Mouse (Mus musculus) activated CD4-positive, CD25-positive, alpha-beta regulatory T cell, adult 4 months (primary cell): ENCODE measurements around the gene Sdk2. TPM values are rescaled to one million over a fixed set of nuclear protein-coding genes. Genes with fewer than 3 reads are reported as not detected.
A peak's percentile ranks its signal among the peaks of the same experiment; 100 is the strongest.

ENCODE experiments used
- ATAC-seq: one replicate; pipeline ENCODE4 v1.8.0; 2017
- polyA plus RNA-seq, 2 experiments: library from polyadenylated mRNA; unstranded; fragments of 100-300 nt; shearing (Covaris generic); gene quantifications; one replicate each; pipeline ENCODE4 v1.2.1; 2017

Sdk2 gene
- polyA plus RNA-seq, 2 experiments from 2014 or later = not detected

DNA sequence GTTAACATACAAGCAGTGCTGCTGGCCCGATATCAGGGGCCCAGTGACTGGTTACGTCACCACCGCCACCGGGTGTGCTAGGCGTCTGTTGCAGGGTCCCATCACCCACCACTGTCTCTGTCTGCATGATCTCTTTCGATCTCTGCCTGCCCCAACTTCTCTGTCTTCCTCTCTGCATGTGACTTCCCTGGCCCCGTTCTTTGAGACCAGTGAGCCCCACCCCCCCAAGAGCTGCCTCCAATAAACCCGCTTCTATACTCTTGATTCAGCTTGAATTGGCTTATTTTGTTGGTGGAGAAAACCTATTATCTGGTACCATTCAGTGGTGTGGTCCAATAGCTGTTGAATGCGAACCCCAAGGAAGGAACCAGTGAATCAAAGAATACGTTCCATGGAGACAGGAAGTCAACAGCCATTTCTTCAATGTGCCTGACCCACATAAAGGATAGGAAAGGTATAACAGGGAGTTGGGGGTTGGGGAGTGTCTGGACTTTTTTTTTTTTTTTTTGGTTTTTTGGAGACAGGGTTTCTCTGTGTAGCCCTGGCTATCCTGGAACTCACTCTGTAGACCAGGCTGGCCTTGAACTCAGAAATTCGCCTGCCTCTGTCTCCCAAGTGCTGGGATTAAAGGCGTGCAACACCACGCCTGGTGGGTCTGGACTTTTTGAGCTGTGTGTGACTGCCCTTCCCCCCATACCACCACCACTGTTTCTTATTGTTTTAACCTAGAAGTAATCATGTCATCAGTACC lies 279.2 kb downstream of the Sdk2 start:
- peak; percentile 48 for ATAC-seq

DNA sequence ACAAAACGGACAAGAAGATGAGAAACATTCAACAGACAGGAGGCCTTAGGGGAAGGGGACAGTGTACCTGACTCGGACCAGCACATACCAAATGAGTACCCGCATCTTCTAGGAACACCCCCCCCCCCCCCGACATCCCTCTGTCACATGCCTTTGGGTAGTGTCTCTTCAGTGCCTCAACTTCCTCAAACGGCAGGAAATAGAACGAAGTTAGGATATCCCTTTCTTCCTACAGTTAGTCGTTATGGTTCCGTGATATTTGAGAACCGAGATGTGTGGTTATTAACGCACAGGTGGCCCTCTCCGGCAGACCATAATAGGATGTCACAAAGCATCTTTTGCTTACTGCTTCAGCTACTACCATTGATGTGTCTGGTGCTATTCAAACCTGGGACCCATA lies 279.8 kb downstream of the Sdk2 start:
- ATAC-seq = no peak

DNA sequence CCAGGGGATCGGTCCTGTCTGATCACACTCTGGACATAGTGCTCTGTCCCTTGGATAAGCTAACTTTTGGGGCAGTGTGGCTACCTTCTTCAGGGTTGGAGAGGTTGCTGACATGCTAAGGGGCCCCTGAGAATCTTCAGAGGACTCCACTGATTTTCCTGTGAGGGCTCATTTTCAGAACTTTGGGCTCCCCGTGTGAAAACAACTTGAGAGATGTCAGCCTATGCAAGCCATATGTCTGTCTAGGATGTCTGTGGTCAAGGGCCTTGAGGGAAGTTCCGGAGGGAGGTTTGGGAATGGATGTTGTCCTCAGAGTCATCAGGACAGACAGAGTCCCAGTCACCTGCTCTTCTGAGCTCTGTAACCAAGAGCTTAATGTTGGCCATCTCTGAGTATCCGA lies 280.5 kb downstream of the Sdk2 start:
- ATAC-seq = no peak

DNA sequence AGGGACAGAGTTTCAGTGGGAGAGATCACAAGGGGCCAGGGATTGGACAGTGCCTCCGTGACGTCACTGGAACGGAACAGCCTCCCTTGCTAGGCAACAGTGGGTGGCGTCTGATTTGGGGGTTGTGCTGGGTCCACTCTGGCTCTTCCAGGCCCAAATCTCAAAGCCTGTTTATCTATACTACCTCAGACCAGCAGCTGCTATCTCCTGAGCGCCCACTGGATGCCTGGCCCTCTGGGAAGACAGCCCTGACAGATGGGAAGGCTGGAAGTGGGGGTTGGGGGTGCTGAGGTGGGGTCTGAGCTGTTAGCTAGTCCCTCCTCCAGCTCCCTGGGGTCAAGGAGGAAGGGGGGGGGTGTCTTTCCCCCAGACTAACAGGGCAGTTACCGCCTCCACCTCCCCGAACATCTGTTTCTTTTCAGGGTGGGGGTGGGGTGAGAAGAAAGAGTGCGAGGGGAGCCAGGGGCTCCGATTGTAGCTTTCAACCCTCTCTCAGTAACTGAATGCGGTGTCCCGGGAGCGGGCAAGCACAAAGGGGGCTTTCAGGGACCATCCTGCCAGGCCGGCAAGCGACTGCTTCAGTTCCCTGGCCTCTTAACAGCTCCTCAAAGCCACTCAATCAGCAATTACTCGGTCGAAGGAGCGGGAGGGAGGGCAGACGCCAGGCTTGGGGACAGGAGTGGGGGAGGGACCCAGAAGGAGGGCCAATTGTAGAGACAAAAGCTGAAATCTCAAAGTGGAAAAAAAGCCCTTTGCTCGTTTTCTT lies 281.3 kb downstream of the Sdk2 start:
- ATAC-seq = no peak

DNA sequence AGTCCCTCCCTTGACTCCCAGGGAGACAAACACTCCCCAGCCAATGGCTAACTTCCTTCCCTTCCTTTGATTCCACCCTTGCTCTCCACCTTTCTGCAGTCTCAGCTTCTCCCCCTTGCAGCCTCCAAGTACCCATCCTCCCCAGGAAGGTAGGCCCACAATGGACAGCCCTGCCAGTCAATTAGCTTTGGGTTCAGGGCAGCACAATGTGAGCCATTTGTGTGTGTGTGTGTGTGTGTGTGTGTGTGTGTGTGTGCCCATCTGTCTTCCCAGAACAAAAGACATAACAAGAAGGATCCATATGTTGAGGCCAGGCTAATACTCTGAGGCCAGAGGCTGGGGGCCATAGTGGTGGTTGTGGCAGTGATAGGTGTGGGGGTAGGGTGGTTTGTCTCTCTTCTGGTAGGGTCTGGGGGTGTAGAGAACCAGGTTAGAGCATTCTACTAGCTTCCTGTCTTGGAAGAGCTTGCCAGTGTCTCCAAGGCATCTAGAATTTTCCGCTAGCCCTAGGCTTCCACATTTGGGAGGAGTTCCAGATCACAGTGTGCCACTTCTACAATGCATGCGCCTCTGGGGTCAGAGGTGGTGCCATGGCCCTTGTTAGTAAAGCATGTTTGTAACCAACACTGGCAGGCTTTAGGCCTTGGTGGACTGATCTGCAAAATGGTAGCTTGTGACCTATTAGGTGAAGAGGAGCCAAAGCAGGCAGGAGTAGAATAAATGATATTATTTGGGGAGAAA lies 282.0 kb downstream of the Sdk2 start:
- no peak for ATAC-seq

DNA sequence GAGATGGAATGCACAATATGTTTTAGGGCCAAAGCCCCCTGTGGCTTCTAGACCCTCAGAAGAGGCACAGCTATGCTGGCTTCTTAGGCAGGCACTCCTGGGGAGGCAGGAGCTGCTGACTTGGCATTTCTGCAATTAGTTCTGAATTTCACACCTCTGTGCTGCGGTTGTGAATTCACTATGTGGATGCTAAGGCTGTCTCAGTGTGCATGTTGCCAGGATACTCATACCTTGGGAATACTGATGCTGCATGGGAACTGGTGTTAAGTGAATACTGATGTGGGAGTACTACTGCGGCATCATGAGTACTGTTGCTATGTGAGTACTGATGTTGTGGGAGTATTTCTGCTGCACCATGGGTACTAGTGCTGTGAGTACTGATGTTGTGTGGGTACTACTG lies 284.4 kb downstream of the Sdk2 start:
- ATAC-seq = no peak

DNA sequence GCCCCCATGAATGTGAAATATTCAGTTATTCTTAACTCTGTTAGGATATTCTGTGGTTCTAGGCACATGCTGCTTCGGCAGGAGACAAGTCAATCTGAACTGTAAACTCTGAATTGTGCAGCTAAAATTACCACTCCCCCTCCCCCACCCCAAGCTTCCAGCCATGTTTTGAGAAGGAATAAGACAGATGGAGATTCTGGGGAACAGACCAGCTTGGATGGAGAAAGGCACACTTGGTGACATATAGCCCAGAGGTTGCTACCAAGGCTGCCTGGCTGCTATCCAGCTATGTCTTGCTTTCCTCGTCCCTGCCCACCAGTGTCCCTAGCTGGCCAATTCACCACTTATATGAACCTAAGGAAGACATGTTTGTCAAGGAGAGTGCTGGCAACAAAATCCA lies 284.8 kb downstream of the Sdk2 start:
- no peak for ATAC-seq

DNA sequence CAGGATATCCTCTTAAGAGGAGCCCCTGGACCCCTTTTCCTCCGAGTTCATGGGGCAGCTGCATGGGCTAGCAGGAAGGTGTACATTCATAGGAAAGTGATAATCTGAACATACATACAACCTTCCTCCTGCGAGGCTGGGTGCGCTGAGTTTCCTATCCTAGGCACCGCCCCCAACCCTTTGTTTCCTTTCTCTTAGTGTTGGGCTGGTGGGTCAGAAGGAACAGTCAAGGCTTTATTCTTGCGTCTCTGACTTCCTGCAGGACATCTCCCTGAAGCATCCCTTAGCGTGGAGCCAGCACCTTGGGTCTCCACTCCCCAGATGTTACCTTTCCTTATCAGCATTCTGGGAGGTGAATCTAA lies 287.2 kb downstream of the Sdk2 start:
- no peak for ATAC-seq

DNA sequence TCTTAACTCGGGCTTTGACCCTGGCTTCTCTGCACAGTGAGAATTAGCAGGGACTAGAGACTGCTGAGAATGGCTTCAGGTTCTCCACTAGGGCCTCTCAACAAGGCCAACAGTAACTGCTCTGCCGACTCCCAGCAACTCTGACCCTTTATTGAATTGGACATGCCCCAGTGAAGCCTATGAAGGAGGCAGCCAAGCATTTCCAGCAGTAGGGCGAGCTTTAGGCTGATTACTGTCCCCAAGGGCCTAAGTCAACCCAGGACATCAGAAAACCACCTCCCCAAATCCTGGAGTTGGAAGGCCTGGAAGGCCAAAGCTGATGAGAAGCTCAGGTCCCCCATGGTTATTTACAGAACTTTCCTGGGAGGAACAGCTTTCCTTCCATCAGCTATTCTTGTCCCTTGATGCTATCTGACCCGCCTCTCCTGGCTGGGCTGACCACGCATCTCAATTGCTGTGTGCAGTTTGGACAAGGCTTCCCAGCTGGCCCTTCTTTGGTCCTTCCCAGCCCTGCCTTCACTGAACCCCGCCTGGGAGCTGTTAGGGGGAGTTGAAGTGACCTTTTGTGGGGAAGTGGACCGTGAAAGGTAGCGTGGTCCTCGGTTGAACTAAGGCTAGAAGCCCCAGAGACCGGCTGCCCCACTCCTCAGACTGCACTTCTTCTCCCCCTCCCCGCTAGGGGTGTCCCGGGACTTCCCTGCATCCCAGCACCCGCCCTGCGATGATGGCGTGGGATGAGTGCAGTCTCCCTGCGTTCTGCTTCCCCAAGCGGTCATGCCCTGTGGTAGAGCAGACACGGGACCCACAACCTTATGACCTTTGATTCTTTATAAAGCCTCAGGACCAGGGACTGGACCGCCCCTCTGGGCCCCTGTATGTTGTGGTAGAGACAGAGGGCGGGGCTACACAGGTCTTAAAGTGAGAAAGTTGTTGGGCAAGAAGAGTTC lies 287.8 kb downstream of the Sdk2 start:
- no peak for ATAC-seq

DNA sequence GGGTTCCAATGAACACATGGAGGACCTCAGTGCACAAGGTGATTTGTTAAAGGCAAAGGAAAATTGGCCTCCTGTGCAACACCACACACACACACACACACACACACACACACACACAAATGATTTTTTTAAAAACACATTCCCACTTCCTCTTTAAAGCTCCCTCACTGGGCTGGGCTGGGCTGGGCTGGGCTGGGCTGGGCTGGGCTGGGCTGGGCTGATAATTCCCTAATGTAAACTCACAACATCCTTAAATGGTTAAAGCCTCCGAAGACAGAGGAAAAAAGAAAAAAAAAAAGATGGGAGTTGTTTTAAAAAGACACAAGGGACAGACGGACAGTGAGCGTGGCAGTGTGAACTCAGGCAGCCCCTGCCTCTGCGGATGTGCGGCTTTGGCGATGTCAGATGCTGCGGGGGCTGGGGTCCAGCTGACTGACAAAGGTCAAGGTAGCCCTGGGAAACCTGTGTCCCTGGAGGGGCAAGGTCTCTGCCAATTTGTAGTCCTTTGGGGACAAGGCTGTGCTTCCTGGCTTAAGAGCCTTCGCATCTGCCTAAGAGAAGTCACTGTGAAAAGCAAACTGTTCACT lies 288.9 kb downstream of the Sdk2 start:
- ATAC-seq = no peak

DNA sequence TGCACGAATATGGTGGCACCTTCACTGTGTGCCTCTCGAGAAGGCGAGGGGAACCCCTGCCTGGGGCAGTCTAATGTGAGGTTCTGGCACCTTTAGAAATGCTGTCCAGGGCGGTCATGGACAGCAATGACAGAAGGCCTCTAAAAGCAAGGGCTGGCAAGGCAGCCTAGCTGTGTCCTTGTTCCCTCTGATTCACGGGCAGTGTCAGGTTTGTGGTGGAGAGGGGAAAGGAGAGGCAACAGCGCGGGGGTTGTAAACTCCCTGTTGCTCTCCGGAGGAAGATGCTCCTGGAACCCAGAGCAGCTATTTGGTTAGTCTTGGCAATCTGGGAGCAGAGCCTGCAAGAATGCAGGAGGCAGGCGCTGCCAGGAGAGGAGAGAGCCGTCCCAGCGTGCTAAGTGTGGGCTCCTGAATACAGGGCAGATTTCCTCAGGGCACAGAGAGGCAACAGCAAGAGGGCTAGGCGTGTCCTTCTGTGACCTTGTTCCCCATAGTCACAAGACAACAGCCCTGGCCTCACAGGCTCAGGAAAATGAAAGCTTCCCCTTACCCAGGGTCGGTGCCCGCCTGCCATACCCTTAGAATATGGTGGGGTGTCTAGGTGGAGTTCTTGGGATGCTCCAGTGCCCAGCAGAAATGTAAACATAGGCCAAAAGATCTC lies 289.9 kb downstream of the Sdk2 start:
- no peak for ATAC-seq

DNA sequence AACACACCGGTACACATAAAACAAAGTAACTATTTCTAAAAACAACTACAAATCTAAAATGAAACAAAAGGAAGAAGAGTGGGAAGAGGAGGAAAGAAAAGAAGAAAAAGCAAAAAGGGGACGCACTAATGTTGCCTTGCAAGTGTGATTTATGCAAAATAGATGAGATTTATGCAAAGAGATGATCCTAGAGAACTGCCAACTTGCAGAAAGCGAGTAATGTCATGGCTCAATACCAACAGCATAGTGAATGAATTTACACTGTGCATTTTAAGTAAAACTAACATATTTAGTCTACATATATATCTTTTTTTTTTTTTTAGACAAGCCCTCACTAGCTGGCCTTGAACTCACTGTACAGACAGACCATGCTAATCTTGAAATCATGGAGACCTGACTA lies 292.1 kb downstream of the Sdk2 start:
- no peak for ATAC-seq

DNA sequence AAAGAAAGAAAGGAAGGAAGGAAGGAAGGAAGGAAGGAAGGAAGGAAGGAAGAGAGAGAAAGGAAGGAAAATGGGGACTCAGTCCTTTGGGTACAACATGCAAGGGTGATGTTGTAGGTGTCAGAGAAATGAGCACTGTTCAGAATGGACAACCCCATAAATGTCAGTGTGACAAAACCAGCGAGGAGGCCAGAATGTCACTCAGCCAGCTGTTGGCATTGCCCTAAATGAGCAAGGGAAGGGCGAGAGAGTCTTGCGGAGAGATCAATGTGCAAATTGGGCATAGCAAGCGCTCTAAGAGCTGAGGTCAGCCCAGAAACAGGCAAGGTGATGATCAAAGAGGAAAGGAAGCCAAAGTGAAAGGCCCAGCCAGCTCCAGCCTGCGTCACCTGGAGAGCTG lies 293.7 kb downstream of the Sdk2 start:
- ATAC-seq = no peak

DNA sequence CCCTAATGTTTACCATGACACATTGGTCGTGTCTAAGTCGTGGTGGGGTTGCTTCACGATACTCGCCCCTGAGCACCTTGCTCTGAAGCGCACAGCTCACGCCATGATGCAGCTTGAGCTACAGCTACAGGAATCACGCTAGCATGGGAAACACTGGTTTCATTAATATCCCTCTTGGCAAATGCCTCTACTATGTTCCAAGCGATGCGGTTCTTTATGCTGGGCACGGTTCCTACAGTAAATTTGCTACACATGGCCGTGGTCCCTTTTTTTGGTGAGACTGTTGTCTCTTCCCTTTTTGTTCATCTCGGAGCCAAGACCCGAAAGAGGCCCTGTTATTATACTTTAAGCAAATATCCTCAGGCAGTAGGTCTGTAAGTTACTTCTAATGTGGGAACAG lies 295.7 kb downstream of the Sdk2 start:
- no peak for ATAC-seq

DNA sequence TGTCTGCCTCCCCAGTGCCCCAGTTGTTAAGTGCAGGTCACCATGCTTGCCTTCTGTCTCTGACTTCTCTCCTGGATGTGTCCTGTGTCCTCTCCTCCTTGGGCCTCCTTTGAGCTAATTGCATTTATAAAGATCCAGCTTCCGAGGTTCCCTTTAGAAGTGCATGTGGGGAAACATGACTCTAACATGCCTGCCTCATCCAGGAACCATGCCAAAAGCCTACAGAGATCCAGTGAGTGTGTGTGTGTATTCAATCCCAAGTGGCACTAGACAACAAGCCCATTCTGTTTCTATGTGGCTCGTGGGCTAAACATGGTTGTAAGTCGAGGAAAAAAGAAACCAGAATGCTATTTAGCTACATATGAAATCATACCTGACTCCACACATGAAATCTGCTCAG lies 298.5 kb downstream of the Sdk2 start:
- ATAC-seq = no peak

DNA sequence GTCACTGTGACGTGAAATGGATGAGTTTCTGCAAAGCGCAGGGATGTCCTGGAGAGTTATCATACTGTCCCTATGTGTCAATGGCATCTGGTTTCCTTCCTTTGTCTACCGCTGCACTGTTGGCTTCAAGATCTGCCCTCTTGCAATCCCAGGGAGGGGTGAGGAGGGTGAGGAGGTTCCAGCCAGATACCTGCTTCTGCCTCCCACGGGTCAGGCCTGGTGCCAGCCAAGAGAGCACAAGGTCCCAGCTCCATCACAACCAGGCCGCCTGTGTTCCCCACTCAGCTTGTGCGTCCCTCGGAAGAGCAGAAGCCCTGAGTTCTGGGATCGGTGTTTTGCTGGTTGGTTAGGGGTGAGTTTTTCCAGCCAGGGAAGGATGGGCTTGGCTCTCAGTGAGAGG lies 299.6 kb downstream of the Sdk2 start:
- no peak for ATAC-seq

DNA sequence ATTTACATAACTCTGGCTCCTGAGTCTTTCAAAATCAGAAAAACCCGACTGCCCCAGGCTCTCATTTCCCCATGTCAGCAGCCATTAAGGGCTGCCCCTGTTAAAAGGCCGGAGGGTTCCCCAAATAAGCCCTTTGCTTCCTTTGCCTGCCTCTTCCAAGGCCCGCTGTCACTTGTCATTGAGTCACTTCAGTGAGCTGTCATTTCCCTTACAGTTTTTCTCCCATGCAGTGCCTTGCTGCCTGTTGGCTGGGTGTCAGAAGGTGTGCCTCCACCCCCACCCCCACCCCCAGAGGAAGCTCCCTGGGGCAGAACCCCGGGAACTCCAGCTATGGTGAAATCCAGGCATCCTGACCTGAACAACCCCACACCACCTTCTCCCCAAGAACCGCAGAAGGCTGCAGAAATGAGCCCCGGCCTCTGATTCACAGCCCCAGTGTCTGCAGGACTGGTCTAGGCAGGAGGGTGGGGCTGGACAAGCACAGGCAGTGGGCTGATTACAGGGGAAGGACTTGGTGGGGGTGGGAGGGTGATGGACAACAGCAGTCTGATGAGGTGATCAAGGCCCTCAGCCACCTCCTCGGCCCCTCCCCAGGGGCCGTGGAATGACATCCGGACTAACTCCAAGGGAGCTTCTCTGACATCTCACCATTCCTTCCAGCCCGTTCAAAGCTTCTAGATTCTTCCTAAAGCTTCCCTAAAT lies 300.4 kb downstream of the Sdk2 start:
- no peak for ATAC-seq

DNA sequence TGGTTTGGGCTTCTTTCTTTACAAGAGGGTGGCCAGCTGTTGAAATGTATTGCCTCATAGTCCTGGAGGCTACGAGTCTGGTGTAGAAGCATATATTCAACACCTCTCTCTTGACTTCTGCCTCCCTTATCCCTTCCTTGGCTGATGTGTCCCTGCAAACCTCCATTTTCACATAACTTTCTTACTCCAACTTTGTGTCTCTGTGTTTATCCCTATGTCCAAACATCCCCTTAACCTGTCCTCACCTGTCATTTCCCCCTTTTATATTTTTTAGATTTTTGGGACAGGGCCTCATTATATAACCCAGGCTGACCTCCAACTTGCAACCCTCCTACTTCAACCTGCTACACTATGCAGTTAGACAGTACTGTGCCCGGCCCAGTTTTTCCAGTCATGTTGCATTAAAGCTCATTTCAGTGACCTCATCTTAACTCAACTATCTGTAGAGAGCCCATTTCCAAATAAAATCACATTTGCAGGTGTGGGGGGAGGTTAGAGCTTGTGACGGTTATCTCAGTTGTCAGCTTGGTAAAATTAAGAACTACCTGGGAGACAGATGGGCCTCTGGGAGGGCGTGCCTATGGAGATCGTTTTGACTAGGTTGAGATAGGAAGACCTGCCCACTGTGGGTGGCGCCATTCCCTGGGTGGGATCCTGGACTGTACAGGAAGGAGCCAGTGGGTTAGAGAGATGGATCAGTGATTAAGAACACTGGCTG lies 302.6 kb downstream of the Sdk2 start:
- no peak for ATAC-seq

DNA sequence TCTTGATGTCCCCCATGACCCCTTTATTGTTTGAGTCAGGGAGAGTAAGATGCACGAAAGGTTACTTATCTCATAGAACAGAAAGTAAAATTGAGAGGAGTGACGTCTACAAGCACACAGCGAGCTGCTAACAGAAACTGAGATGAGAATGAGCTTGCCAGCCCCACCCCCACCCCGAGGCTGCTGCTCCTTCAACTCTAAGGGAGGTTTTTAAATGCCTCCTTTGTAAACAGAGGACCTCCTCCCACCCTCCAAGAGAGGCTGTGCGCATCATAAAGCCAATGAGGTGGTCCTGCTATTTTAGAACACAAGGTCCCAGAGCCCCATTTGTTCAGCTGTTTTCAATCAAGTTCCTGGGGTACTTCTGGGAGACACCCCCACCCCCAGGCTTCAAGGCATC lies 303.4 kb downstream of the Sdk2 start:
- peak; percentile 96 for ATAC-seq

DNA sequence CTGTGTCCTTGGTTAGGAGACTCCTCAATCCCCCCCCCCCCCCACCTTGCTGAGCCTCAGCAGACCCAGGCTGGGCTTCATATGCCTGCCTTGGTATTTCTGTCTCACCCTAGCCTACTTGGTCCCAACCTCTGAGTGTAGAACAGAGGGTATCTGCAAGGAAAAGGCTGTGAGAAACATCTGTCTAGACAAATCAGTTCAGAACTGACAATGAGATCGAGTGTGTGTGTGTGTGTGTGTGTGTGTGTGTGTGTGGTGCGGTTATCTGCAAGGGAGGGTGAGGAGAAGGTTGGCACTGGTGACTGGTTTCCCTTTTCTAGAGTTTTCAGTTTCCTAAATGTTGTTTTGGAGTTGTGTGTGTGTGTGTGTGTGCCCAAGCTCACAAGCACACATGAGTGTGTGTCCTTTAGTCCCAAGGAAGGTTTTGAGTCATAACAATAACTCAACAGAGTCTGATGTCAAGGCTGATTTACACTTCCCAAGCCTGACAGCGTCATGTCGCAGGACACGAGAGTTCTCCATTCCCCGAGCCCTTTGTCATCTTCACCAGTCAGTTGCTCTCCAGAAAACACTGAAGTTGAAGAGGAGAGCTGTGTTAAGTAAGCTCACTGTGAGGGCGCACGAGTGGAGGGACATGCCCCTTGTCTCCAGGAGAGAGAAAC lies 304.6 kb downstream of the Sdk2 start:
- ATAC-seq = no peak
